Mouse (Mus musculus): Measurements from ENCODE around the gene Cggbp1. TPM values are rescaled to one million over a fixed set of nuclear protein-coding genes. Genes with fewer than 3 reads are reported as not detected.
A peak's percentile ranks its signal among the peaks of the same experiment; 100 is the strongest.
"Not testable (repeated sequence)": the region's sequence is repeated elsewhere in the genome, so short reads cannot be mapped to it uniquely, and the experiment has no call there.

Gene Cggbp1
- polyA plus RNA-seq, 1 experiment, result not detected

DNA sequence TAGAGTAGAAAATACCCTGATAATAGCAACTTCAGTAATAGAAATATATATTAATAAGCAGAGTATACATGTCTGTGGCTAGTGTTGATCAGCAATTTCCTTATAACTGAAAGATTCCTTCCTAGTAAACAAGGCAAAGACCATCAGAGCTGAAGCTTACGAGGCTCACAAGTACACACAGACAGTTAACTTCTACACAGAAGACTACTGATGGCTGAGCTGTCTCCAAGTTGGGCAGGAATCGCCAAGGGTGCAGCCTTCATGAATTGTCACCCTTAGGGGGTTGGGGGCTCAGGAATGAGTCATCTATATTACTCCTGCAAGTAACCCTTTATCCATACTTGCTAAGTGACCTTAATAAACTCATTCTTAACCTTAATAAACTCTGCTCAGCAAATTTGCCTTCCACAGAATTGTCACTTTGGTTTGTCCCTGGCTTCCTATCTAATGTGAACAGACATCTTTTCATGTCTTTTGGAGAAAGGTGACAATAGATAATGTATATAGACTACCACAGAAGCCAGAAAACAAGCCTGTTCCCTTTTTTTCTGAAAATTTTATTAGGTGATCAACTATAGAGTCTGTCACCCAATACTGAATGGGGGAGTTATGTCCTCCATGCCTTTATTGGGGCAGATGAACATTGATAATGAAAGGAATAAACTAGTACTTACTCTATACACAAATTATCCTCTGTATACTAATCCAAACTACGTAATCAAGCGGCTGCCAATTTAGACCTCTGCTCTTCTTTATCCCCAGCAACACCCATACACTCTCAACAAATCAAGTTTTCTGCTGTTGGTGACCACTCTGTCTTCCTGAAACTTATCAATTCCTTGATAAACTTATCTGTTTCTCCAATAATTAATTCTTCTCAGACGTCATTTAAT lies 10.1 kb upstream of the Cggbp1 start:
- TF ChIP-seq CTCF (IDR thresholded peaks at IDR 0.05; ENCODE audit: insufficient read depth, low read depth, low read length) (no peak), POLR2A (IDR thresholded peaks at IDR 0.05; ENCODE audit: insufficient read depth, low read depth, low read length) (no peak)
- H3K27ac ChIP-seq (ENCODE audit: insufficient read depth, low read depth, low read length), result no peak overlapping the region
- 80% methylated on average over 5 of the region's 5 CpGs for WGBS
- no peak overlapping the region for H3K4me3 ChIP-seq (ENCODE audit: insufficient read depth, low read depth, low read length)
- H3K4me1 ChIP-seq (ENCODE audit: control insufficient read depth, insufficient read depth, low read length), result no peaks in the 10 kb centered on the region

GRCm38 (mm10) chr16:64842374-64842729 lies 9.4 kb upstream of the Cggbp1 start:
- Histone ChIP-seq H3K27ac (ENCODE audit: insufficient read depth, low read depth, low read length) (no peak overlapping the region), H3K4me1 (ENCODE audit: control insufficient read depth, insufficient read depth, low read length) (no peaks in the 10 kb centered on the region), H3K4me3 (ENCODE audit: insufficient read depth, low read depth, low read length) (no peak overlapping the region)
- WGBS, result 95% methylated on average over 3 of the region's 3 CpGs
- TF ChIP-seq CTCF (IDR thresholded peaks at IDR 0.05; ENCODE audit: insufficient read depth, low read depth, low read length) (no peak), POLR2A (IDR thresholded peaks at IDR 0.05; ENCODE audit: insufficient read depth, low read depth, low read length) (no peak)

DNA sequence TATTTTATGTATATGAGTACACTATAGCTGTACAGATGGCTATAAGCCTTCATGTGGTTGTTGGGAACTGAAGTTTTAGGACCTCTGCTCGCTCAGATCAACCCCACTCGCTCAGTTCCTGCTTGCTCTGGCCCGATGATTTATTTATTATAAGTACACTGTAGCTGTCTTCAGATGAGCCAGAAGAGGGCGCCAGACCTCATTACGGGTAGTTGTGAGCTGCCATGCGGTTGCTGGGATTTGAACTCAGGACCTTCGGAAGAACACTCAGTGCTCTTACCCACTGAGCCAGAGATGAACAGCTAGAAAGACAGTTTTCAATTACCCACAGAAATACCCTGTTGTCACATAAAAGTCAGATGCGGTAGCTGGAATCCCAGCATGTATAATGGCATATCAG lies 5.8 kb upstream of the Cggbp1 start:
- H3K4me1 ChIP-seq (ENCODE audit: control insufficient read depth, insufficient read depth, low read length), result peaks cover 2% of the 10 kb centered on the region; the same call in 1 of the 2 replicates
- 90% methylated on average over 8 of the region's 8 CpGs for WGBS
- TF ChIP-seq CTCF (IDR thresholded peaks at IDR 0.05; ENCODE audit: insufficient read depth, low read depth, low read length), result no peak
- TF ChIP-seq POLR2A (IDR thresholded peaks at IDR 0.05; ENCODE audit: insufficient read depth, low read depth, low read length), result no peak
- H3K27ac ChIP-seq (ENCODE audit: insufficient read depth, low read depth, low read length), result no peak overlapping the region
- H3K4me3 ChIP-seq (ENCODE audit: insufficient read depth, low read depth, low read length), result no peak overlapping the region

DNA sequence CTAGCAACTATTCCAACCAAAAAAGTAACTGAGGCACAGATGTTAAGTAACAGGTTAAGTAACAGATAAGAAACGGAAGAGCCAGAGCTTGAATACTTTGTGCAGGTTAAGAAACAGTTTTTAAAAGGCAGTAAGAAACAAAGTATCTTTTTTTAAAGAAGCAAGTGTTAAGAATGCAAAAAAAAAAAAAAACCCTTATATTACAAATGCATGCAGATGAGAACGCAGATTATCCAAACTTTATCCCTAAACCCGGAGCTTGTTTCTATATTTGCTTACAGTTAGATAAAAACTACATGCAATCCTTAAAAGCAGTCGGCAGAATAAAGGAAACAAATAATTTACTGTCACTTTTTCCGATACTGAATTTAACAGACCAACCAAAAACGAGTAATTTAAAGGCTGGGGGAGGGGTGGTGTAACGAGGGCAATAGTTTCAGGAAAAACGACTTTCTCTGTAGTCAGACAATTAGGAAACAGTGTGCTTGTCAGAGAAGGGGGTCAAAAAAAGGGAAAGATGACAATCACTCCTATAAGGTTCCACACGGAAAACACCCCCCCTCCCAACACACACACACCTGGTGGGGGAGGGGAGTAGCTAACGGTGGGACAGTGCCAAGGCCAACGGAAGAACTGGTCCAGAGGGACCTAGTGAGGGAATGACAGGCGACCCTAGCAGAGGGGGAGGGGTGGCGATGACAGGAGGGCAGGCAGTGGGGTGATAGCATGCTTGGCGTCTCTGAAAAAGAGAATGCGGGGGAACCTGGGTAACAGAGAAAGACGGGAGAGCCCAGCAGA lies 1.3 kb upstream of the Cggbp1 start:
- WGBS, result 1% methylated on average over 16 of the region's 16 CpGs
- no peak for TF ChIP-seq POLR2A (IDR thresholded peaks at IDR 0.05; ENCODE audit: insufficient read depth, low read depth, low read length)
- Histone ChIP-seq H3K4me1 (ENCODE audit: control insufficient read depth, insufficient read depth, low read length) (peaks cover 2% of the 10 kb centered on the region; the same call in 1 of the 2 replicates), H3K4me3 (ENCODE audit: insufficient read depth, low read depth, low read length) (peak overlapping the region; percentile 80), H3K27ac (ENCODE audit: insufficient read depth, low read depth, low read length) (no peak overlapping the region)

DNA sequence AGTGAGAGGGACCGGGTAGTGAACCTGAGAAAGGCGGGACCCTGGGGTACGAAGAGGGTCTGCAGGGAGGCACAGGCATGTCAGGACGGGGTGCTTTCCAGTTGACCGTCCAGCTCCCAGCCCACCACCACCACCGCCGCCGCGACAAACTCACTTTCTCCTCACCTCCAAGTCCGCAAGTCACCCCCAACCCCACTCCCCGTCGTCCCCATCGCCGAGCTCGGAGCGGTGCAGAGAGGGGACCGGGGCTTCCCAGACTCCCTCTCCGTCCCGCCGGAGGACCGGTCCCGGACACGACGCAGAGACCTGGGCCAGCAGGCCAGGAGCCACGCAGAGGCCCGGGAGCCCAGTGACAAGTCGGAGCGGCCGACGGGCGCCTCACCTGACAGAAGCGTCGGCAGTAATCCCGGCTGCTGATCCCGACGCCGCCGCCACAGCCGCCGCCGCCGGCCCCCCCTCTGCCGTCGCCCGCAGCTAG lies 672 bp upstream of the Cggbp1 start:
- H3K27ac ChIP-seq (ENCODE audit: insufficient read depth, low read depth, low read length), result peak overlapping the region; percentile 80
- H3K4me1 ChIP-seq (ENCODE audit: control insufficient read depth, insufficient read depth, low read length), result peaks cover 2% of the 10 kb centered on the region; the same call in 1 of the 2 replicates
- TF ChIP-seq POLR2A (IDR thresholded peaks at IDR 0.05; ENCODE audit: insufficient read depth, low read depth, low read length) (no peak), CTCF (IDR thresholded peaks at IDR 0.05; ENCODE audit: insufficient read depth, low read depth, low read length) (no peak)
- H3K4me3 ChIP-seq (ENCODE audit: insufficient read depth, low read depth, low read length), result peak overlapping the region; percentile 80
- WGBS, result under 1% methylated on average over 45 of the region's 45 CpGs

GRCm38 (mm10) chr16:64852441-64852871 lies 660 bp downstream of the Cggbp1 start:
- TF ChIP-seq POLR2A (IDR thresholded peaks at IDR 0.05; ENCODE audit: insufficient read depth, low read depth, low read length) (no peak), CTCF (IDR thresholded peaks at IDR 0.05; ENCODE audit: insufficient read depth, low read depth, low read length) (no peak)
- peak overlapping the region; percentile 31; the same call in 1 of the 2 replicates for H3K27ac ChIP-seq (ENCODE audit: insufficient read depth, low read depth, low read length)
- peaks cover 2% of the 10 kb centered on the region; the same call in 1 of the 2 replicates for H3K4me1 ChIP-seq (ENCODE audit: control insufficient read depth, insufficient read depth, low read length)
- WGBS, result 2% methylated on average over 53 of the region's 53 CpGs
- H3K4me3 ChIP-seq (ENCODE audit: insufficient read depth, low read depth, low read length), result peak overlapping the region; percentile 78

DNA sequence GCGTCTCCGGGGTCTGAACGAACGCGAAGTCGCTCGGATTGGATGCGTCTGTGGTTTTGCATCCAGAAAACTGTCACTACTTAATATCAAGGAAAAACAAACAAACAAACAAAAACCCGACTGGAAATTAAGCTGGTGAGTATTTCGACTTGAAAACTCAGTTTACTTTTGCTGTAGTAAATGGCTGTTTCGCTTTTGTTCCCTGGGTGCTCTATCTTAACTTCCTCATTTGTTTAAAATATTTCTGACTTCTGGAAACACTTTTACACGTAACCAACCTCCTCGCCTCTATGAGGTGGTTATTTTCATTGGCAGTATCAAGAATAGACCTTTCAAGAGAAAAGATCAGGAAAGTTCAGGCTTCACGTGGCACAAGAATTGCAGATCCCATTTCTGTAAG lies 1.1 kb downstream of the Cggbp1 start:
- H3K4me3 ChIP-seq (ENCODE audit: insufficient read depth, low read depth, low read length), result peak overlapping the region; percentile 78
- peaks cover 2% of the 10 kb centered on the region; the same call in 1 of the 2 replicates for H3K4me1 ChIP-seq (ENCODE audit: control insufficient read depth, insufficient read depth, low read length)
- 3% methylated on average over 14 of the region's 14 CpGs for WGBS
- TF ChIP-seq POLR2A (IDR thresholded peaks at IDR 0.05; ENCODE audit: insufficient read depth, low read depth, low read length) (no peak), CTCF (IDR thresholded peaks at IDR 0.05; ENCODE audit: insufficient read depth, low read depth, low read length) (no peak)
- peak overlapping the region; percentile 31; the same call in 1 of the 2 replicates for H3K27ac ChIP-seq (ENCODE audit: insufficient read depth, low read depth, low read length)

- no peak overlapping the region for H3K4me3 ChIP-seq (ENCODE audit: insufficient read depth, low read depth, low read length)
- TF ChIP-seq CTCF (IDR thresholded peaks at IDR 0.05; ENCODE audit: insufficient read depth, low read depth, low read length), result no peak
- no peak for TF ChIP-seq POLR2A (IDR thresholded peaks at IDR 0.05; ENCODE audit: insufficient read depth, low read depth, low read length)
- no peak overlapping the region for H3K27ac ChIP-seq (ENCODE audit: insufficient read depth, low read depth, low read length)
- WGBS, result 88% methylated on average over 3 of the region's 3 CpGs
- no peaks in the 10 kb centered on the region for H3K4me1 ChIP-seq (ENCODE audit: control insufficient read depth, insufficient read depth, low read length)
Measured at GRCm38 (mm10) chr16:64856946-64857345, 5.2 kb downstream of the Cggbp1 start.

- not testable (repeated sequence) for H3K4me1 ChIP-seq (ENCODE audit: control insufficient read depth, insufficient read depth, low read length); H3K4me3 ChIP-seq (ENCODE audit: insufficient read depth, low read depth, low read length); H3K27ac ChIP-seq (ENCODE audit: insufficient read depth, low read depth, low read length)
- WGBS, result 89% methylated on average over 8 of the region's 8 CpGs
Measured at GRCm38 (mm10) chr16:64865841-64866240, 14.0 kb downstream of the Cggbp1 start.

Measured in olfactory bulb, adult 2 months (tissue).